Mouse (Mus musculus): ENCODE data around the gene Cenpo.

DNA sequence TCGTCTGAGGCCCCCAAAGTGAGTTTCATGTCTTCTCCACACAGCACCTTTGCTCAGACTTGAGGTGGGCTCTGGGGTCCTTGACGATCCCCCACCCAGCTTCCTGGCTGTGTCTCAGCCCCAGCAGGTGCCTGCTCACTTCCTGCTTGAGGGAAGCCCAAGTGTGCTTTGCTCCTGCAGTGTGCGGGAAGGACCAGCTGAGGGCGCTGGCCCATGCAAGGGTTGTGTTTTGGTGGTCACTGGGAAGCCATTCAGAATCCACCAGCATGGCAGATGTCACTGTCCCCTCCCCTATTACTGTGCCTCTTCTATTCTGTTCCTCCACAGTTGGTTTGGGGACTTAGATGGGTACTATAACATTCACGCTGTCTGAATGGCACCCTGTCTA is 45.0 kb downstream of the Cenpo start:
- peak; percentile 42; the same call in 1 of the 2 replicates for TF ChIP-seq CTCF (IDR thresholded peaks at IDR 0.05; ENCODE audit: control insufficient read depth, insufficient read depth, insufficient replicate concordance, low read depth, low read length)
- TF ChIP-seq POLR2A (IDR thresholded peaks at IDR 0.05; ENCODE audit: control insufficient read depth, low read depth, low read length) = no peak

Measured in testis, adult 2 months (tissue).